ENCODE assay signal across 19 mouse cellular contexts in genomic region chr8:125113171-125113570, GRCm38 (mm10). TPM values are rescaled to one million over a fixed set of nuclear protein-coding genes. Genes with fewer than 3 reads are reported as not detected.
DNase-seq lines count a peak whose midpoint lies in the region; ATAC-seq lines count a peak whose summit lies in the region.
"Had no signal": no experiment of that assay in that cellular context is flagged by ENCODE, and none has a peak within 500 bp of the region (broad histone marks: within the 10 kb centered on the region; RNA-seq: fewer than 3 reads in every experiment).

No protein-coding gene starts in this region.

- 46% methylated on average over 9 of the region's 9 CpGs for WGBS in kidney, embryonic 14.5 days
- 28% methylated on average over 9 of the region's 9 CpGs for WGBS in kidney, embryonic 16.5 days
- 19% methylated on average over 9 of the region's 9 CpGs for WGBS in midbrain, embryonic 13.5 days

- H3K9ac ChIP-seq in kidney, embryonic 14.5 days (ENCODE audit: low read depth, low read length) = no peak overlapping the region
- H3K9ac ChIP-seq in kidney, embryonic 16.5 days (replicated peaks; ENCODE audit: low read length) = no peak overlapping the region
- no peak overlapping the region for H3K9ac ChIP-seq in midbrain, embryonic 13.5 days (replicated peaks)
- H3K9ac ChIP-seq: embryonic facial prominence, embryonic 15.5 days; forebrain, embryonic 13.5 days; liver, postnatal 0 days; stomach, embryonic 15.5 days had no signal

- DNase-seq in kidney, adult 11 months = peak; percentile 36
- DNase-seq in cerebellum, postnatal 14 days = no peak
- DNase-seq in heart, adult 9 months (ENCODE audit: low spot score in 2 of 2) = no peak
- no peak for DNase-seq in layer of hippocampus, adult 9-11 months
- DNase-seq: adrenal gland, postnatal 10 days; B cell, adult 2 months; cerebellum, adult 9-10 months; gastrocnemius, postnatal 25 days; heart, postnatal 10 days; liver, postnatal 0 days; spleen, adult 18-20 months; thymus, postnatal 25 days had no signal

- ATAC-seq in kidney, embryonic 14.5 days (ENCODE audit: low FRiP score, low TSS enrichment) = no peak
- ATAC-seq in kidney, embryonic 16.5 days (ENCODE audit: low FRiP score, low TSS enrichment) = peak; percentile 46; the same call in 1 of the 2 replicates
- ATAC-seq in midbrain, embryonic 13.5 days = peak; percentile 46; the same call in 1 of the 2 replicates
- ATAC-seq: forebrain, embryonic 13.5 days; liver, postnatal 0 days had no signal

- H3K4me3 ChIP-seq in kidney, embryonic 14.5 days (ENCODE audit: low read length) = no peak overlapping the region
- no peak overlapping the region for H3K4me3 ChIP-seq in kidney, embryonic 16.5 days (ENCODE audit: low read length)
- H3K4me3 ChIP-seq in midbrain, embryonic 13.5 days (replicated peaks) = no peak overlapping the region
- H3K4me3 ChIP-seq: embryonic facial prominence, embryonic 15.5 days; forebrain, embryonic 13.5 days; stomach, embryonic 15.5 days had no signal

- H3K27me3 ChIP-seq in kidney, embryonic 14.5 days (ENCODE audit: control insufficient read depth, insufficient read depth, low read length) = no peaks in the 10 kb centered on the region
- no peaks in the 10 kb centered on the region for H3K27me3 ChIP-seq in kidney, embryonic 16.5 days (ENCODE audit: insufficient read depth, low read length)
- H3K27me3 ChIP-seq in midbrain, embryonic 13.5 days = no peaks in the 10 kb centered on the region
- H3K27me3 ChIP-seq: embryonic facial prominence, embryonic 15.5 days; forebrain, embryonic 13.5 days; stomach, embryonic 15.5 days had no signal

- H3K27ac ChIP-seq in kidney, embryonic 14.5 days (ENCODE audit: low read depth, low read length) = no peak overlapping the region
- H3K27ac ChIP-seq in kidney, embryonic 16.5 days (ENCODE audit: low read length) = no peak overlapping the region
- H3K27ac ChIP-seq in midbrain, embryonic 13.5 days = peak overlapping the region; percentile 45
- H3K27ac ChIP-seq: embryonic facial prominence, embryonic 15.5 days; forebrain, embryonic 13.5 days; kidney, postnatal 0 days; stomach, embryonic 15.5 days had no signal

- H3K4me1 ChIP-seq in kidney, embryonic 14.5 days (ENCODE audit: control insufficient read depth, insufficient read depth, low read length) = no peaks in the 10 kb centered on the region
- H3K4me1 ChIP-seq in kidney, embryonic 16.5 days (ENCODE audit: insufficient read depth, low read length) = peaks cover 4% of the 10 kb centered on the region; the same call in 1 of the 2 replicates
- peaks cover 15% of the 10 kb centered on the region for H3K4me1 ChIP-seq in midbrain, embryonic 13.5 days (replicated peaks)
- H3K4me1 ChIP-seq: embryonic facial prominence, embryonic 15.5 days; stomach, embryonic 15.5 days had no signal

- H3K9me3 ChIP-seq in kidney, embryonic 14.5 days (ENCODE audit: control insufficient read depth, low read length) = no peaks in the 10 kb centered on the region
- no peaks in the 10 kb centered on the region for H3K9me3 ChIP-seq in kidney, embryonic 16.5 days (ENCODE audit: low read length)
- H3K9me3 ChIP-seq in midbrain, embryonic 13.5 days = no peaks in the 10 kb centered on the region
- H3K9me3 ChIP-seq: embryonic facial prominence, embryonic 15.5 days; forebrain, embryonic 13.5 days; stomach, embryonic 15.5 days had no signal

- H3K4me2 ChIP-seq in kidney, embryonic 14.5 days (replicated peaks; ENCODE audit: low read depth, low read length) = no peak overlapping the region
- no peak overlapping the region for H3K4me2 ChIP-seq in kidney, embryonic 16.5 days (replicated peaks; ENCODE audit: low read depth, low read length)
- no peak overlapping the region for H3K4me2 ChIP-seq in midbrain, embryonic 13.5 days (replicated peaks)
- H3K4me2 ChIP-seq: embryonic facial prominence, embryonic 15.5 days; forebrain, embryonic 13.5 days; stomach, embryonic 15.5 days had no signal

- no peaks in the 10 kb centered on the region for H3K36me3 ChIP-seq in kidney, embryonic 14.5 days (ENCODE audit: control insufficient read depth, insufficient read depth, low read length)
- no peaks in the 10 kb centered on the region for H3K36me3 ChIP-seq in kidney, embryonic 16.5 days (ENCODE audit: insufficient read depth, low read length)
- H3K36me3 ChIP-seq in midbrain, embryonic 13.5 days = no peaks in the 10 kb centered on the region
- H3K36me3 ChIP-seq: embryonic facial prominence, embryonic 15.5 days; stomach, embryonic 15.5 days had no signal

RNA-seq across cellular contexts. Expression of gene Disc1, which starts 59.2 kb away (rescaled TPM):
- polyA plus RNA-seq in kidney, embryonic 14.5 days (2014; fragmentation: Nextera tagmentation; extraction: Ambion mirVana) = 2.2 and 3.2 TPM in 2 replicates
- polyA plus RNA-seq in kidney, embryonic 16.5 days (2015; fragmentation: Nextera tagmentation; extraction: Ambion mirVana) = 2.1 and 3.2 TPM in 2 replicates
- 1.00 and 1.3 TPM in 2 replicates for polyA plus RNA-seq in midbrain, embryonic 13.5 days (2015; fragmentation: Nextera tagmentation; extraction: Ambion mirVana)
